Mouse (Mus musculus) left cerebral cortex, adult 2 months (tissue): ENCODE data around the gene Ets1. TPM values are rescaled to one million over a fixed set of nuclear protein-coding genes. Genes with fewer than 3 reads are reported as not detected.
A peak's percentile ranks its signal among the peaks of the same experiment; 100 is the strongest.

ENCODE experiments used
- DNase-seq, 2 experiments: peaks; one replicate each; pipeline ENCODE4 v3.0.0; 2021 to 2022; ENCODE audit warnings: low spot score in 2 of 2, mixed read lengths in 1 of 2; ENCODE audit errors: extremely low spot score in 1 of 2
- H3K27ac ChIP-seq: fragments of 200-600 bp; 2 replicates; pipeline ENCODE4 v1.8.1; 2022
- H3K4me3 ChIP-seq: fragments of 200-600 bp; 2 replicates; pipeline ENCODE4 v1.8.1; 2022
- CTCF ChIP-seq: fragments of 200-600 bp; IDR thresholded peaks from 2 replicates; pipeline ENCODE4 v1.8.1; 2022; ENCODE audit warnings: antibody characterized with exemption, mild to moderate bottlenecking, moderate library complexity
- intact Hi-C: fragments of 180-260 bp; cut with DNase I; formaldehyde crosslinking; loops from one replicate; pipeline ENCODE4 v1.15.1; 2025
- total RNA-seq, 2 experiments: library from RNA; stranded (reverse); gene quantifications; 2 replicates each; pipeline ENCODE4 v1.2.3; 2021

Gene Ets1
- total RNA-seq, 2 experiments from 2014 or later = 7.8 to 11.2 TPM

GRCm38 (mm10) chr9:32607218-32607617 is 28.8 kb upstream of the Ets1 start:
- Histone ChIP-seq H3K4me3 (no peak overlapping the region), H3K27ac (no peak overlapping the region)
- no peak for DNase-seq
- intact Hi-C loops = no loop called here
- TF ChIP-seq CTCF = no peak

- intact Hi-C loops = no loop called here
- Histone ChIP-seq H3K27ac (no peak overlapping the region), H3K4me3 (no peak overlapping the region)
- DNase-seq = no peak
- TF ChIP-seq CTCF = no peak
Observed at GRCm38 (mm10) chr9:32608831-32609610, 27.0 kb upstream of the Ets1 start.

- no peak for TF ChIP-seq CTCF
- no peak for DNase-seq
- Histone ChIP-seq H3K27ac (no peak overlapping the region), H3K4me3 (no peak overlapping the region)
- intact Hi-C loops = no loop called here
Observed at GRCm38 (mm10) chr9:32610218-32610617, 25.8 kb upstream of the Ets1 start.

GRCm38 (mm10) chr9:32610631-32611030 is 25.4 kb upstream of the Ets1 start:
- TF ChIP-seq CTCF = no peak
- no peak overlapping the region for H3K27ac ChIP-seq
- no peak for DNase-seq
- intact Hi-C loops = no loop called here
- H3K4me3 ChIP-seq = no peak overlapping the region

GRCm38 (mm10) chr9:32611340-32611739 is 24.7 kb upstream of the Ets1 start:
- no peak for TF ChIP-seq CTCF
- Histone ChIP-seq H3K27ac (no peak overlapping the region), H3K4me3 (no peak overlapping the region)
- DNase-seq = no peak
- intact Hi-C loops = no loop called here

GRCm38 (mm10) chr9:32612426-32612825 is 23.6 kb upstream of the Ets1 start:
- Histone ChIP-seq H3K27ac (peak overlapping the region; percentile 57), H3K4me3 (no peak overlapping the region)
- intact Hi-C loops = no loop called here
- no peak for TF ChIP-seq CTCF
- DNase-seq = no peak

GRCm38 (mm10) chr9:32612861-32613421 is 23.1 kb upstream of the Ets1 start:
- no peak for DNase-seq
- peak overlapping the region; percentile 57 for H3K27ac ChIP-seq
- H3K4me3 ChIP-seq = no peak overlapping the region
- no peak for TF ChIP-seq CTCF
- intact Hi-C loops = no loop called here

- Histone ChIP-seq H3K27ac (no peak overlapping the region), H3K4me3 (no peak overlapping the region)
- DNase-seq = no peak
- intact Hi-C loops = no loop called here
- no peak for TF ChIP-seq CTCF
Observed at GRCm38 (mm10) chr9:32614191-32614590, 21.8 kb upstream of the Ets1 start.

- intact Hi-C loops = no loop called here
- no peak overlapping the region for H3K27ac ChIP-seq
- no peak for DNase-seq
- TF ChIP-seq CTCF = no peak
- no peak overlapping the region for H3K4me3 ChIP-seq
Observed at GRCm38 (mm10) chr9:32615461-32615860, 20.6 kb upstream of the Ets1 start.

GRCm38 (mm10) chr9:32615986-32616385 is 20.0 kb upstream of the Ets1 start:
- intact Hi-C loops = no loop called here
- no peak overlapping the region for H3K4me3 ChIP-seq
- DNase-seq = no peak
- TF ChIP-seq CTCF = no peak
- no peak overlapping the region for H3K27ac ChIP-seq

- no peak for DNase-seq
- Histone ChIP-seq H3K4me3 (no peak overlapping the region), H3K27ac (no peak overlapping the region)
- no peak for TF ChIP-seq CTCF
- intact Hi-C loops = no loop called here
Observed at GRCm38 (mm10) chr9:32616516-32617429, 19.2 kb upstream of the Ets1 start.

- no peak for TF ChIP-seq CTCF
- no peak overlapping the region for H3K27ac ChIP-seq
- H3K4me3 ChIP-seq = no peak overlapping the region
- DNase-seq = no peak
- intact Hi-C loops = no loop called here
Observed at GRCm38 (mm10) chr9:32617430-32617768, 18.6 kb upstream of the Ets1 start.
